23 mouse cellular contexts compared by ENCODE assay signal in the genomic region with DNA sequence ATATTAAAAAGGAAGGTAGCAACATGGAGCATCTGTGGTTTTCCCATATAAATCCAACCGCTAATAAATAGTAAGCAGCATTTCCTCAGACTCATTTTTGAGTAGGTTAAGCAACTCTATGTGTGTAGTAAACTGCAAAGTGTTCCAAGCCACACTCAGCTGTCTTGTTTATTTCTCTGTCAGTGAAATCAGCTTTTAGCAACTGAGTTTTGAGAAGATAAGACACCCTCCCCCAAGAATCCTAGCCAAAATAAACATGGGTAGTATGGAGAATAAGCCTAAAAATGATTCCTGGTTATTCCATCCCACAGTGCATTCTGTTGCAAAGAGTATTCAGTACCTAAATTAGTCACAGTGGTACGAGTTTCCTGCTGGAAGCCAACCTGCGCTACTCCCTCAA.
DNase-seq lines count a peak whose midpoint lies in the region; ATAC-seq and TF ChIP-seq lines count a peak whose summit lies in the region.
"Had no signal": no experiment of that assay in that cellular context is flagged by ENCODE, and none has a peak within 500 bp of the region (broad histone marks: within the 10 kb centered on the region; RNA-seq: fewer than 3 reads in every experiment).

No protein-coding gene starts in this region.

- no peak overlapping the region for H3K4me3 ChIP-seq in heart, postnatal 0 days (ENCODE audit: low read depth, low read length)
- no peak overlapping the region for H3K4me3 ChIP-seq in lung, embryonic 16.5 days (ENCODE audit: low read length)
- no peak overlapping the region for H3K4me3 ChIP-seq in limb, embryonic 10.5 days
- H3K4me3 ChIP-seq: heart, adult 2 months; hindbrain, embryonic 15.5 days; left cerebral cortex, adult 2 months; midbrain, embryonic 15.5 days had no signal

- H3K27me3 ChIP-seq in heart, postnatal 0 days (ENCODE audit: control insufficient read depth, insufficient read depth, low read length), result no peaks in the 10 kb centered on the region
- H3K27me3 ChIP-seq in lung, embryonic 16.5 days (ENCODE audit: control insufficient read depth, insufficient read depth, low read depth, low read length), result no peaks in the 10 kb centered on the region
- no peaks in the 10 kb centered on the region for H3K27me3 ChIP-seq in limb, embryonic 10.5 days (ENCODE audit: low read depth, poor library complexity, severe bottlenecking)
- H3K27me3 ChIP-seq: hindbrain, embryonic 15.5 days; midbrain, embryonic 15.5 days had no signal

- no peak for ATAC-seq in heart, postnatal 0 days (ENCODE audit: insufficient read depth, low read depth)
- peak; percentile 72; the same call in 1 of the 2 replicates for ATAC-seq in lung, embryonic 16.5 days (ENCODE audit: low read depth)
- ATAC-seq: forebrain, postnatal 0 days; liver, postnatal 0 days; midbrain, embryonic 15.5 days had no signal

- H3K4me2 ChIP-seq in heart, postnatal 0 days (ENCODE audit: low read depth, low read length), result no peak overlapping the region
- no peak overlapping the region for H3K4me2 ChIP-seq in lung, embryonic 16.5 days (ENCODE audit: low read depth, low read length)
- H3K4me2 ChIP-seq: hindbrain, embryonic 15.5 days; liver, embryonic 11.5 days; midbrain, embryonic 15.5 days had no signal

- TF ChIP-seq EP300 in heart, postnatal 0 days (IDR thresholded peaks at IDR 0.05; ENCODE audit: low read depth), result no peak

- H3K36me3 ChIP-seq in heart, postnatal 0 days (replicated peaks; ENCODE audit: control insufficient read depth, insufficient read depth, low read length), result no peaks in the 10 kb centered on the region
- H3K36me3 ChIP-seq in lung, embryonic 16.5 days (ENCODE audit: control insufficient read depth, insufficient read depth, low read length), result no peaks in the 10 kb centered on the region
- no peaks in the 10 kb centered on the region for H3K36me3 ChIP-seq in limb, embryonic 10.5 days
- H3K36me3 ChIP-seq: hindbrain, embryonic 15.5 days; midbrain, embryonic 15.5 days had no signal

- no peak for TF ChIP-seq CTCF in heart, postnatal 0 days (IDR thresholded peaks at IDR 0.05; ENCODE audit: low read depth)

- DNase-seq in heart, postnatal 0 days (ENCODE audit: low spot score), result no peak
- no peak for DNase-seq in heart, adult 9 months (ENCODE audit: low spot score in 2 of 2)
- DNase-seq in lung, postnatal 36 days, result no peak
- DNase-seq in limb, embryonic 10.5 days (ENCODE audit: low spot score), result no peak
- no peak for DNase-seq in right cerebral cortex, postnatal 25 days
- no peak for DNase-seq in embryo, embryonic 10 days (ENCODE audit: low spot score)
- DNase-seq: adrenal gland, postnatal 25 days; cerebellum, adult 9-10 months; forebrain, postnatal 0 days; gastrocnemius, postnatal 25 days; heart, adult 2 months; heart, postnatal 4 days; kidney, adult 2 months; left cerebral cortex, postnatal 4 days; liver, postnatal 0 days; right cerebral cortex, postnatal 4 days; thymus, postnatal 14 days had no signal

- H3K9ac ChIP-seq in heart, postnatal 0 days (replicated peaks; ENCODE audit: low read depth, low read length), result no peak overlapping the region
- no peak overlapping the region for H3K9ac ChIP-seq in lung, embryonic 16.5 days (ENCODE audit: low read length)
- H3K9ac ChIP-seq: forebrain, postnatal 0 days; hindbrain, embryonic 15.5 days; liver, postnatal 0 days; midbrain, embryonic 15.5 days had no signal

- WGBS in heart, postnatal 0 days, result 71% methylated on average over 3 of the region's 3 CpGs
- 48% methylated on average over 3 of the region's 3 CpGs for WGBS in lung, embryonic 16.5 days
- 57% methylated on average over 3 of the region's 3 CpGs for WGBS in limb, embryonic 10.5 days

- peak overlapping the region; percentile 61 for H3K27ac ChIP-seq in heart, postnatal 0 days (ENCODE audit: low read depth)
- peak overlapping the region; percentile 44 for H3K27ac ChIP-seq in lung, embryonic 16.5 days (ENCODE audit: low read length)
- peak overlapping the region; percentile 59 for H3K27ac ChIP-seq in limb, embryonic 10.5 days
- H3K27ac ChIP-seq: heart, adult 2 months; hindbrain, embryonic 15.5 days; left cerebral cortex, adult 2 months; macrophage; midbrain, embryonic 15.5 days had no signal

- peaks cover 5% of the 10 kb centered on the region for H3K4me1 ChIP-seq in heart, postnatal 0 days (ENCODE audit: control insufficient read depth, insufficient read depth)
- peaks cover 9% of the 10 kb centered on the region for H3K4me1 ChIP-seq in lung, embryonic 16.5 days (replicated peaks; ENCODE audit: control insufficient read depth, insufficient read depth, low read length)
- peaks cover 58% of the 10 kb centered on the region for H3K4me1 ChIP-seq in limb, embryonic 10.5 days
- H3K4me1 ChIP-seq: hindbrain, embryonic 15.5 days; midbrain, embryonic 15.5 days had no signal

- H3K9me3 ChIP-seq in heart, postnatal 0 days (replicated peaks; ENCODE audit: control insufficient read depth, low read length), result no peaks in the 10 kb centered on the region
- H3K9me3 ChIP-seq in lung, embryonic 16.5 days (ENCODE audit: control insufficient read depth, low read length), result no peaks in the 10 kb centered on the region
- no peaks in the 10 kb centered on the region for H3K9me3 ChIP-seq in limb, embryonic 10.5 days (replicated peaks)
- H3K9me3 ChIP-seq: hindbrain, embryonic 15.5 days; midbrain, embryonic 15.5 days had no signal
